Comparison of ENCODE assay signal across 8 mouse cellular contexts in genomic region chr17:35917463-35918251, GRCm38 (mm10). TPM values are rescaled to one million over a fixed set of nuclear protein-coding genes. Genes with fewer than 3 reads are reported as not detected.
DNase-seq lines count a peak whose midpoint lies in the region; ATAC-seq and TF ChIP-seq lines count a peak whose summit lies in the region.

No protein-coding gene starts in this region.

- no peak for TF ChIP-seq CTCF in cortical plate, adult 2 months (IDR thresholded peaks at IDR 0.05; ENCODE audit: extremely low read depth, insufficient read depth, low read length)

- peak overlapping the region; percentile 57 for H3K4me3 ChIP-seq in cortical plate, adult 2 months (ENCODE audit: insufficient read depth, low read length)
- H3K4me3 ChIP-seq in heart, embryonic 12.5 days: peak overlapping the region; percentile 79
- peak overlapping the region; percentile 56 for H3K4me3 ChIP-seq in lung, embryonic 15.5 days

- peak overlapping the region; percentile 96 for H3K4me2 ChIP-seq in heart, embryonic 12.5 days
- H3K4me2 ChIP-seq in lung, embryonic 15.5 days: peak overlapping the region; percentile 90

- H3K36me3 ChIP-seq in heart, embryonic 12.5 days: peaks cover 24% of the 10 kb centered on the region
- peaks cover 33% of the 10 kb centered on the region for H3K36me3 ChIP-seq in lung, embryonic 15.5 days

- H3K27me3 ChIP-seq in heart, embryonic 12.5 days (replicated peaks): no peaks in the 10 kb centered on the region
- H3K27me3 ChIP-seq in lung, embryonic 15.5 days: no peaks in the 10 kb centered on the region

- H3K27ac ChIP-seq in cortical plate, adult 2 months (ENCODE audit: insufficient read depth, low read length): peak overlapping the region; percentile 90
- peak overlapping the region; percentile 97 for H3K27ac ChIP-seq in heart, embryonic 12.5 days (ENCODE audit: poor library complexity, severe bottlenecking)
- peak overlapping the region; percentile 98 for H3K27ac ChIP-seq in lung, embryonic 15.5 days

- peak overlapping the region; percentile 99 for H3K9ac ChIP-seq in heart, embryonic 12.5 days
- peak overlapping the region; percentile 81 for H3K9ac ChIP-seq in lung, embryonic 15.5 days

- H3K4me1 ChIP-seq in cortical plate, adult 2 months (ENCODE audit: control insufficient read depth, insufficient read depth, low read length): peaks cover 8% of the 10 kb centered on the region; the same call in 1 of the 2 replicates
- peaks cover 33% of the 10 kb centered on the region for H3K4me1 ChIP-seq in heart, embryonic 12.5 days (replicated peaks)
- H3K4me1 ChIP-seq in lung, embryonic 15.5 days: peaks cover 37% of the 10 kb centered on the region

- peak; percentile 72 for TF ChIP-seq POLR2A in cortical plate, adult 2 months (IDR thresholded peaks at IDR 0.05; ENCODE audit: extremely low read depth, insufficient read depth, low read length)

- ATAC-seq in heart, embryonic 12.5 days (ENCODE audit: insufficient number of reproducible peaks, low FRiP score): no peak
- ATAC-seq in lung, embryonic 15.5 days (ENCODE audit: borderline replicate concordance, extremely low read depth, low FRiP score, low TSS enrichment): no peak

- H3K9me3 ChIP-seq in heart, embryonic 12.5 days (replicated peaks): no peaks in the 10 kb centered on the region
- H3K9me3 ChIP-seq in lung, embryonic 15.5 days: no peaks in the 10 kb centered on the region

- DNase-seq in A20 (ENCODE audit: low read depth, low spot score) (peak; percentile 74), ES-CJ7 (ENCODE audit: low read depth, low spot score) (peak; percentile 71)
- DNase-seq in kidney, postnatal 14 days: peak; percentile 50
- DNase-seq in retina, postnatal 1 day: peak; percentile 96
- DNase-seq in urinary bladder, adult 2 months (ENCODE audit: low spot score): no peak

- WGBS in heart, embryonic 12.5 days: under 1% methylated on average over 13 of the region's 13 CpGs
- WGBS in lung, embryonic 15.5 days: under 1% methylated on average over 13 of the region's 13 CpGs

RNA-seq across cellular contexts. Expression of gene Ppp1r10, which starts 1.4 kb away (rescaled TPM):
- polyA plus RNA-seq in cortical plate, adult 2 months (2012; rRNA removed): 39.6 TPM in 2 replicates
- polyA plus RNA-seq in heart, embryonic 12.5 days (2016; fragmentation: Nextera tagmentation; extraction: Ambion mirVana): 35.8 and 39.6 TPM in 2 replicates
- 35.9 and 38.2 TPM in 2 replicates for polyA plus RNA-seq in lung, embryonic 15.5 days (2015; fragmentation: Nextera tagmentation; extraction: Ambion mirVana)
- 25.8 and 26.0 TPM in 2 replicates for polyA plus RNA-seq in urinary bladder, adult 2 months (2012; rRNA removed)

RNA-seq across cellular contexts. Expression of gene Mrps18b, which starts 1.5 kb away (rescaled TPM):
- 64.3 and 65.7 TPM in 2 replicates for polyA plus RNA-seq in cortical plate, adult 2 months (2012; rRNA removed)
- 63.4 and 72.7 TPM in 2 replicates for polyA plus RNA-seq in heart, embryonic 12.5 days (2016; fragmentation: Nextera tagmentation; extraction: Ambion mirVana)
- polyA plus RNA-seq in lung, embryonic 15.5 days (2015; fragmentation: Nextera tagmentation; extraction: Ambion mirVana): 73.9 and 77.5 TPM in 2 replicates
- polyA plus RNA-seq in urinary bladder, adult 2 months (2012; rRNA removed): 77.9 and 90.8 TPM in 2 replicates

RNA-seq across cellular contexts. Expression of gene Atat1, which starts 7.8 kb away (rescaled TPM):
- 92.6 and 96.8 TPM in 2 replicates for polyA plus RNA-seq in cortical plate, adult 2 months (2012; rRNA removed)
- 56.0 and 56.4 TPM in 2 replicates for polyA plus RNA-seq in heart, embryonic 12.5 days (2016; fragmentation: Nextera tagmentation; extraction: Ambion mirVana)
- polyA plus RNA-seq in lung, embryonic 15.5 days (2015; fragmentation: Nextera tagmentation; extraction: Ambion mirVana): 58.3 and 63.6 TPM in 2 replicates
- polyA plus RNA-seq in urinary bladder, adult 2 months (2012; rRNA removed): 45.9 and 58.8 TPM in 2 replicates

RNA-seq across cellular contexts. Expression of gene 2310061I04Rik, which starts 20.4 kb away (rescaled TPM):
- polyA plus RNA-seq in cortical plate, adult 2 months (2012; rRNA removed): 103 TPM in 2 replicates
- polyA plus RNA-seq in heart, embryonic 12.5 days (2016; fragmentation: Nextera tagmentation; extraction: Ambion mirVana): 25.6 and 26.2 TPM in 2 replicates
- polyA plus RNA-seq in lung, embryonic 15.5 days (2015; fragmentation: Nextera tagmentation; extraction: Ambion mirVana): 20.5 and 21.2 TPM in 2 replicates
- 29.6 and 35.9 TPM in 2 replicates for polyA plus RNA-seq in urinary bladder, adult 2 months (2012; rRNA removed)

RNA-seq across cellular contexts. Expression of gene Dhx16, which starts 38.0 kb away (rescaled TPM):
- 42.6 and 44.1 TPM in 2 replicates for polyA plus RNA-seq in cortical plate, adult 2 months (2012; rRNA removed)
- polyA plus RNA-seq in heart, embryonic 12.5 days (2016; fragmentation: Nextera tagmentation; extraction: Ambion mirVana): 22.4 and 26.6 TPM in 2 replicates
- polyA plus RNA-seq in lung, embryonic 15.5 days (2015; fragmentation: Nextera tagmentation; extraction: Ambion mirVana): 42.0 and 42.1 TPM in 2 replicates
- polyA plus RNA-seq in urinary bladder, adult 2 months (2012; rRNA removed): 53.4 and 57.7 TPM in 2 replicates
